Mouse (Mus musculus): Measurements from ENCODE around the gene Prg3.

The Prg3 gene

GRCm38 (mm10) chr2:85038336-85038735 lies 50.3 kb downstream of the Prg3 start:
- no peak for DNase-seq (ENCODE audit: low spot score in 2 of 2)

Measured in urinary bladder, postnatal 4 days (tissue).